Mouse (Mus musculus) cerebellum, adult 2 months (tissue): Measurements from ENCODE around the gene Dst. TPM values are rescaled to one million over a fixed set of nuclear protein-coding genes. Genes with fewer than 3 reads are reported as not detected.

ENCODE experiments used
- DNase-seq, 2 experiments: peaks; one replicate each; pipeline ENCODE4 v3.0.0; 2021
- H3K27ac ChIP-seq: fragments of 200-500 bp; 2 replicates; pipeline ENCODE4 v1.5.1; 2012; ENCODE audit warnings: low read length, control low read depth, inconsistent platforms; ENCODE audit not compliant: insufficient read depth
- H3K27me3 ChIP-seq: fragments of 200-500 bp; 2 replicates; pipeline ENCODE4 v1.6.1; 2012; ENCODE audit warnings: inconsistent platforms, mild to moderate bottlenecking, low read length, moderate library complexity; ENCODE audit not compliant: control insufficient read depth, insufficient read depth
- H3K4me1 ChIP-seq: fragments of 200-500 bp; 2 replicates; pipeline ENCODE4 v1.6.1; 2011; ENCODE audit warnings: low read length; ENCODE audit not compliant: control insufficient read depth, insufficient read depth
- H3K4me3 ChIP-seq: fragments of 200-500 bp; replicated peaks from 2 replicates; pipeline ENCODE3; 2011; ENCODE audit warnings: mild to moderate bottlenecking, low read depth, low read length, control low read depth; ENCODE audit not compliant: insufficient read depth
- CTCF ChIP-seq: fragments of 200-500 bp; IDR thresholded peaks from 2 replicates; pipeline ENCODE4 v1.5.1; 2011; ENCODE audit warnings: low read depth, mild to moderate bottlenecking, control low read depth, low read length, moderate library complexity, borderline replicate concordance; ENCODE audit not compliant: insufficient read depth
- POLR2A ChIP-seq: fragments of 200-500 bp; IDR thresholded peaks from 2 replicates; pipeline ENCODE4 v1.6.1; 2011; ENCODE audit warnings: low read length, control low read depth, borderline replicate concordance; ENCODE audit not compliant: insufficient read depth
- WGBS: fragments of 180-500 bp; shearing (Covaris S2); methylation state at CpG from one replicate; pipeline ENCODE4 v1.1.7; 2018; 5-methylcytosine and 5-hydroxymethylcytosine counted together
- polyA plus RNA-seq: library from polyadenylated mRNA; depleted of rRNA; stranded (reverse); fragments of >200 nt; gene quantifications from 2 replicates; pipeline ENCODE4 v1.2.3, GENCODE M21; 2012

The Dst gene
- polyA plus RNA-seq, 1 experiment: 148 TPM

DNA sequence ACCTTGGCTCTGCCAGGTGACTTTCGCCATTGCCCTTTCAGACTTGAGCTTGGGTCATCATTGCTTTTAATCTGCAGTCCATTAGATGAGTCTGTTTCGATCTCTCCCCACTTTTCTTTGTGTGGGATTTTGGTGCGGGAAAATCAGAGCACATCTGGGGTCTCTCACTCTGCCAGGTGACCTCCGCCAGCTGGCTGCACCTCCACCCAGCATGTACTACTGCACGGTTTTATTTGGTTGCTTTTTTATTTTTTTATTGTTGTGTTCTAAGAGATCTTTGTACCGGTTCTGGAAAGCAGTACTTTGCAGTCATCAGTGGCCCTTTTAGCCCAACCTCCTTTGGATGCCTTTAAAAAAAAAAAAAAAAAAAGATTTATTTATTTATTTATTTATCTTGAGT, 112.6 kb downstream of the Dst start:
- peaks cover 19% of the 10 kb centered on the region for H3K4me1 ChIP-seq
- no peaks in the 10 kb centered on the region for H3K27me3 ChIP-seq
- H3K4me3 ChIP-seq: no peak overlapping the region
- H3K27ac ChIP-seq: no peak overlapping the region
- TF ChIP-seq CTCF (no peak), POLR2A (no peak)
- WGBS: 58% methylated on average over 6 of the region's 6 CpGs
- no peak for DNase-seq

DNA sequence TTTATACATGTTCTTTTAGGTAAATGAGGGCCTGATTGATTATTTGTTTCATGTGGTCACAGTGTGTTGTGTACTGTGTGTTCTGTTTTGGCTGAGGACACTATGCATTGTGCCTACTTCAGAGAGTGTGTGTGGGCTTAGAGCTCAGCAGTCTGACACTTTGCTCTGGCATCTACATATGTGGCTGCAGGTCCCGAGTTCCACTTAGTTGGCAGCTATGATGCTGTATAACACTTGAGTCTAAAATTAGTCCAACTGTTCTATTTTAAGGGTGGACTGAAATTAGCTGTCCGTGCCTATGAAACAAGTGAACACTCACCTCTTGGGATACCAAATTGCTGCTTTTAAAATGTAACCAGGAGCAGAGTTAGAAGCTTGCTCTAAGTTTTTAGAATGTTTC, 113.5 kb downstream of the Dst start:
- no peak for TF ChIP-seq POLR2A
- TF ChIP-seq CTCF: no peak
- 5% methylated on average over 2 of the region's 2 CpGs for WGBS
- peak; percentile 47 to 74 for DNase-seq
- Histone ChIP-seq H3K4me1 (peaks cover 19% of the 10 kb centered on the region), H3K27me3 (no peaks in the 10 kb centered on the region), H3K4me3 (no peak overlapping the region), H3K27ac (no peak overlapping the region)

DNA sequence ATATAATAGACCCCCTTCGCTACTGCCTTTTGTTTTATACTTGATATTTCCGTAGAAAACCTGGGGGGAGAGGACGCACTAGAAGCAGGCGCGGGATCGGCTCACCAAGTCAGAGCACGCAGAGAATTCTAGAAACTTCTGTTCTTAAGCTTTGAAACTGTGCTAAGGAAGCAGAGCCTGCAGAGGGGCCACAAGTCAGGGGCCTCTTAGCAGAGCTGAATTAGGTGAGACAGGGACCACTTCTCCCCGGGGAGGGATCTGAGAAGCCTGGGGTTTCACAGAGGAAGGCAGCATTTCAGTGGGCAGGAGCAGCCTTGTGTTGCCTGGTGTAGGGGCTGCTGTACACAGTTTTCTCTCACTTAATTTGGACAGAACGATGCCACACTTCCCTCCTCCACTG, 115.1 kb downstream of the Dst start:
- no peak for TF ChIP-seq CTCF
- no peak for TF ChIP-seq POLR2A
- 62% methylated on average over 9 of the region's 9 CpGs for WGBS
- Histone ChIP-seq H3K27me3 (no peaks in the 10 kb centered on the region), H3K27ac (no peak overlapping the region), H3K4me1 (peaks cover 19% of the 10 kb centered on the region), H3K4me3 (no peak overlapping the region)
- no peak for DNase-seq

DNA sequence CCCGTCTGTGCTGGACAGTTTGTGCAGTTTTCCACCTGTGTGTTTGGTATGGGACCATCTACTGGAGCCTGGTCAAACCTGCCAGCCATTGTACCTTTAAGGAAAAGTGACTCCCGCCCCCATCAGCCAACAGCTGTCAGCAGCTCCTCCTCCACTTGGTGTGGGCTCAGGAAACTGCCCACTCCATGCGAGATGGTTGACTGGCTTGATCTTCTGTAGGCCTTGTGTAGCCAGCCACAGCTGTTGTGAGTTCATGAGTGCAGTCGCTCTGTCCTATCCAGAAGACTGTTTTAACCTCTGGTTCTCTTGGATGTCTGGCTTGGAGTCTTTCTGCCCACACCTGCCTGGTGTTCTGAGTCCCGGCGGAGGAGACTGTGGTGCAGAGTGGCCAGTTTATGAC, 117.9 kb downstream of the Dst start:
- Histone ChIP-seq H3K27me3 (no peaks in the 10 kb centered on the region), H3K4me3 (no peak overlapping the region), H3K27ac (no peak overlapping the region), H3K4me1 (peaks cover 21% of the 10 kb centered on the region)
- no peak for TF ChIP-seq POLR2A
- TF ChIP-seq CTCF: no peak
- WGBS: 84% methylated on average over 6 of the region's 6 CpGs
- DNase-seq: no peak

GRCm38 (mm10) chr1:34028722-34029121, 120.7 kb downstream of the Dst start:
- WGBS: 61% methylated on average over 5 of the region's 5 CpGs
- TF ChIP-seq CTCF: no peak
- no peak for TF ChIP-seq POLR2A
- H3K27ac ChIP-seq: no peak overlapping the region

DNA sequence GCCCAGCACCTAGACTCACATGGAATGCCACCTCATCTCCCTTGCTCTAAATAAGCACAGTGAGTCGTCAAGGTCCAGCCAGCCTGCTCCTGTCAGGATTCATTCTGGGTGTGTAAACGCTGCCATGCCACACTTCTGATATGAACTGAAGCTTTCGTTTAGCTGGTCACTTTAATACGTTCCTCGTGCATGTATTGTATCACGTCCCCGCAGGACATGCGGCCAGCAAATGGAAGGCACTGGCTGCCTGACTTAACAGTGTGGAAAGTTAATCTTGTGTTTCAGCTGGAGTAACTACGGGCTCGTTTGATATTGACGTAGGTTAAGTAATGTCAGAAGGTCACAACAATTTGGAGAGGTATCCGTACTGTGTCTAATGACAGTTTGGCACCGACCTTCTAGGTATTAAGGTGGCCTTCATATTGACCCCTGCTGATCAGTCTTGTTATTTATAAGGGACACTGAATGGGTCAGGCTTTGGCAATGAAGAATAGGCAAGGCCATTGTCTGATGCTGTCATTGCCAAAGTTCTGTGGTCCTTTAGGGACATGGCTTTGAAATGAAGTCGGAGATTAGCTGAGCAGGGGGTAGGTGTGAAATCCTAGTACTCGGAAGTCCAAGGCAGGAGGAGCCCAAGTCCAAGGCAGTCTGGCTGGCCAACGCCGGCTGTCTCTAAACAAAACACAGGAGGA, 122.5 kb downstream of the Dst start:
- H3K4me3 ChIP-seq: no peak overlapping the region
- H3K27me3 ChIP-seq: no peaks in the 10 kb centered on the region
- WGBS: 61% methylated on average over 17 of the region's 17 CpGs
- TF ChIP-seq CTCF (no peak), POLR2A (no peak)
- peaks cover 19% of the 10 kb centered on the region for H3K4me1 ChIP-seq
- no peak for DNase-seq
- no peak overlapping the region for H3K27ac ChIP-seq

More at GRCm38 (mm10) chr1:34028722-34029121, 120.7 kb downstream of the Dst start:
- Histone ChIP-seq H3K4me3 (no peak overlapping the region), H3K27me3 (no peaks in the 10 kb centered on the region), H3K4me1 (peaks cover 13% of the 10 kb centered on the region)
- no peak for DNase-seq

- 88% methylated on average over 5 of the region's 5 CpGs for WGBS
- Histone ChIP-seq H3K27ac (no peak overlapping the region), H3K4me3 (no peak overlapping the region), H3K27me3 (no peaks in the 10 kb centered on the region), H3K4me1 (peaks cover 25% of the 10 kb centered on the region)
- DNase-seq: no peak
- TF ChIP-seq POLR2A (no peak), CTCF (no peak)
Observed at GRCm38 (mm10) chr1:34033052-34033451, 125.0 kb downstream of the Dst start.

DNA sequence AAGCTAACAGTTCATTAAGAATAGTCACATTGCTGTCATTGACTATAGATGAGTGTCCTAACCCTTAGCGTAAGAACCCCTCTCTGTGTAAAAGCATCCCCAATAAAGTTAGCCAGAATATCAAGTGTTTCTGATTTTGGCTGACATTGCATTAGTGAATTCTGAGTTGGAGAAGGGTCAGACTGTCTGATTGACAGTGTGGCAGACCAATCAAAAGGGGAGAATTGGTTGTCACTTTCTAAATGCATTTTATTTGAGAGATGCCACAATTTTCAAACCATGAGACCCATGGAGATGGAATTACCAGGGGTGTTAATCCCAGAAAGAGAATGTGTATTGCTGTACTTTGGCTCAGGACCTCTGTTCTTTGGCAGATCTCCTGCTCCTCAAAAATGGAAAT, 125.5 kb downstream of the Dst start:
- H3K27ac ChIP-seq: no peak overlapping the region
- DNase-seq: no peak
- WGBS: 91% methylated on average over 1 of the region's 1 CpGs
- no peak for TF ChIP-seq POLR2A
- H3K4me3 ChIP-seq: no peak overlapping the region
- peaks cover 24% of the 10 kb centered on the region for H3K4me1 ChIP-seq
- no peaks in the 10 kb centered on the region for H3K27me3 ChIP-seq
